Mouse (Mus musculus): Measurements from ENCODE around the gene Pwwp2a.

Gene Pwwp2a

GRCm38 (mm10) chr11:43681472-43682414, at the start of gene Pwwp2a:
Gene Pwwp2a (plus strand): TSS chr11:43681998.
- DNase-seq (ENCODE audit: inconsistent ontology term), result peak; percentile 100

GRCm38 (mm10) chr11:43632566-43632965, 49.2 kb upstream of the Pwwp2a start:
- no peak for DNase-seq (ENCODE audit: inconsistent ontology term)

- DNase-seq (ENCODE audit: inconsistent ontology term), result no peak
These were observed 48.6 kb upstream of the Pwwp2a start for GRCm38 (mm10) chr11:43633165-43633564.

GRCm38 (mm10) chr11:43633658-43634401, 48.0 kb upstream of the Pwwp2a start:
- DNase-seq (ENCODE audit: inconsistent ontology term), result peak; percentile 45

GRCm38 (mm10) chr11:43636761-43637160, 45.0 kb upstream of the Pwwp2a start:
- DNase-seq (ENCODE audit: inconsistent ontology term), result no peak

GRCm38 (mm10) chr11:43638486-43638885, 43.3 kb upstream of the Pwwp2a start:
- DNase-seq (ENCODE audit: inconsistent ontology term), result no peak

GRCm38 (mm10) chr11:43643180-43643591, 38.6 kb upstream of the Pwwp2a start:
- peak; percentile 94 for DNase-seq (ENCODE audit: inconsistent ontology term)

GRCm38 (mm10) chr11:43645286-43645685, 36.5 kb upstream of the Pwwp2a start:
- DNase-seq (ENCODE audit: inconsistent ontology term), result no peak

GRCm38 (mm10) chr11:43653051-43653475, 28.7 kb upstream of the Pwwp2a start:
- DNase-seq (ENCODE audit: inconsistent ontology term), result no peak

GRCm38 (mm10) chr11:43656464-43656863, 25.3 kb upstream of the Pwwp2a start:
- DNase-seq (ENCODE audit: inconsistent ontology term), result no peak

- no peak for DNase-seq (ENCODE audit: inconsistent ontology term)
These were observed 23.8 kb upstream of the Pwwp2a start for GRCm38 (mm10) chr11:43658010-43658409.

- DNase-seq (ENCODE audit: inconsistent ontology term), result peak; percentile 50
These were observed 14.6 kb upstream of the Pwwp2a start for GRCm38 (mm10) chr11:43667038-43667745.

- peak; percentile 41 for DNase-seq (ENCODE audit: inconsistent ontology term)
These were observed 818 bp downstream of the Pwwp2a start for GRCm38 (mm10) chr11:43682415-43683217.

- no peak for DNase-seq (ENCODE audit: inconsistent ontology term)
These were observed 7.1 kb downstream of the Pwwp2a start for GRCm38 (mm10) chr11:43688850-43689249.

GRCm38 (mm10) chr11:43696623-43697022, 14.8 kb downstream of the Pwwp2a start:
- no peak for DNase-seq (ENCODE audit: inconsistent ontology term)

GRCm38 (mm10) chr11:43698621-43699020, 16.8 kb downstream of the Pwwp2a start:
- no peak for DNase-seq (ENCODE audit: inconsistent ontology term)

- no peak for DNase-seq (ENCODE audit: inconsistent ontology term)
These were observed 18.5 kb downstream of the Pwwp2a start for GRCm38 (mm10) chr11:43700291-43700690.

GRCm38 (mm10) chr11:43703552-43703951, 21.8 kb downstream of the Pwwp2a start:
- DNase-seq (ENCODE audit: inconsistent ontology term), result peak; percentile 74

- no peak for DNase-seq (ENCODE audit: inconsistent ontology term)
These were observed 24.0 kb downstream of the Pwwp2a start for GRCm38 (mm10) chr11:43705751-43706150.

- no peak for DNase-seq (ENCODE audit: inconsistent ontology term)
These were observed 26.6 kb downstream of the Pwwp2a start for GRCm38 (mm10) chr11:43708409-43708808.

- DNase-seq (ENCODE audit: inconsistent ontology term), result no peak
These were observed 30.4 kb downstream of the Pwwp2a start for GRCm38 (mm10) chr11:43712178-43712577.
